Mouse (Mus musculus) lung, postnatal 25 days (tissue): ENCODE data around the gene Ddx42.

ENCODE experiments used
- DNase-seq: peaks from one replicate; pipeline ENCODE4 v3.0.0; 2022; ENCODE audit warnings: low spot score

Ddx42 gene

GRCm38 (mm10) chr11:106268326-106269059, 51.8 kb downstream of the Ddx42 start:
- peak; percentile 88 for DNase-seq

- no peak for DNase-seq
Observed at GRCm38 (mm10) chr11:106269060-106269431, 52.3 kb downstream of the Ddx42 start.

GRCm38 (mm10) chr11:106271131-106271793, 54.5 kb downstream of the Ddx42 start:
- no peak for DNase-seq

GRCm38 (mm10) chr11:106271794-106272643, 55.3 kb downstream of the Ddx42 start:
- peak; percentile 35 for DNase-seq

- peak; percentile 100 for DNase-seq
Observed at GRCm38 (mm10) chr11:106272644-106273310, 56.1 kb downstream of the Ddx42 start, which contains the start of gene Smarcd2. Smarcd2 (minus strand) TSS chr11:106272972.

- DNase-seq = peak; percentile 23
Observed at GRCm38 (mm10) chr11:106273311-106273684, 56.6 kb downstream of the Ddx42 start.

GRCm38 (mm10) chr11:106273811-106274210, 57.1 kb downstream of the Ddx42 start:
- DNase-seq = no peak

GRCm38 (mm10) chr11:106274374-106274773, 57.6 kb downstream of the Ddx42 start:
- no peak for DNase-seq

- peak; percentile 57 for DNase-seq
Observed at GRCm38 (mm10) chr11:106274971-106275411, 58.3 kb downstream of the Ddx42 start.

GRCm38 (mm10) chr11:106276454-106276853, 59.7 kb downstream of the Ddx42 start, which contains the start of gene Tcam1:
Tcam1 (plus strand) TSS chr11:106276672.
- DNase-seq = peak; percentile 95

- no peak for DNase-seq
Observed at GRCm38 (mm10) chr11:106282452-106282851, 65.7 kb downstream of the Ddx42 start.

- no peak for DNase-seq
Observed at GRCm38 (mm10) chr11:106283371-106283770, 66.6 kb downstream of the Ddx42 start.

- no peak for DNase-seq
Observed at GRCm38 (mm10) chr11:106284126-106284525, 67.4 kb downstream of the Ddx42 start.

GRCm38 (mm10) chr11:106286206-106286605, 69.5 kb downstream of the Ddx42 start:
- no peak for DNase-seq

GRCm38 (mm10) chr11:106286987-106287386, 70.3 kb downstream of the Ddx42 start:
- no peak for DNase-seq

- peak; percentile 50 for DNase-seq
Observed at GRCm38 (mm10) chr11:106289369-106289768, 72.6 kb downstream of the Ddx42 start.

- DNase-seq = no peak
Observed at GRCm38 (mm10) chr11:106290376-106290775, 73.7 kb downstream of the Ddx42 start.

- DNase-seq = peak; percentile 77
Observed at GRCm38 (mm10) chr11:106291861-106292260, 75.1 kb downstream of the Ddx42 start.
